Mouse (Mus musculus) brain, embryonic 14.5 days (tissue): ENCODE measurements at regions not wholly inside any gene's neighbourhood (a gene's known extent, or its start where the extent isn't known, plus 50 kb on each side); places are given as distances from the start of the nearest gene placed in this dataset.

ENCODE experiments used
- CTCF ChIP-seq: fragments of 200-500 bp; IDR thresholded peaks from 2 replicates; pipeline ENCODE4 v1.5.1; 2012; ENCODE audit warnings: inconsistent platforms, mild to moderate bottlenecking, moderate library complexity, borderline replicate concordance; ENCODE audit not compliant: insufficient read depth, insufficient read length; ENCODE audit errors: extremely low read depth
- POLR2A ChIP-seq: fragments of 200-500 bp; IDR thresholded peaks from 2 replicates; pipeline ENCODE4 v1.6.1; 2012; ENCODE audit warnings: mild to moderate bottlenecking, inconsistent platforms, borderline replicate concordance; ENCODE audit not compliant: poor library complexity, insufficient read depth, insufficient read length, severe bottlenecking; ENCODE audit errors: extremely low read depth

- TF ChIP-seq POLR2A (no peak), CTCF (no peak)
These were observed 334.8 kb downstream of the Ccdc50 start for GRCm38 (mm10) chr16:27723445-27723844.
